Mouse (Mus musculus) spleen, embryonic (tissue): ENCODE measurements at regions not wholly inside any gene's neighbourhood (a gene's known extent, or its start where the extent isn't known, plus 50 kb on each side); places are given as distances from the start of the nearest gene placed in this dataset.

Experiments used
- CTCF ChIA-PET: fragments of 350-600 bp; sonication (Branson Sonifier 250); formaldehyde crosslinking; loops from one replicate; lab custom pipeline; 2022; lab: Charles Lee

GRCm38 (mm10) chr1:76081700-76082099, 535.6 kb downstream of the Slc4a3 start:
- CTCF ChIA-PET, result no interaction called here

GRCm38 (mm10) chr1:76083273-76084036, 537.4 kb downstream of the Slc4a3 start:
- CTCF ChIA-PET, result no interaction called here

GRCm38 (mm10) chr1:76091031-76091430, 545.0 kb downstream of the Slc4a3 start:
- CTCF ChIA-PET, result no interaction called here

- CTCF ChIA-PET, result no interaction called here
Observed at GRCm38 (mm10) chr1:76113281-76113680, 567.2 kb downstream of the Slc4a3 start.

- CTCF ChIA-PET, result no interaction called here
Observed at GRCm38 (mm10) chr1:76120840-76121239, 574.8 kb downstream of the Slc4a3 start.

GRCm38 (mm10) chr1:76130353-76130752, 584.3 kb downstream of the Slc4a3 start:
- CTCF ChIA-PET, result no interaction called here

GRCm38 (mm10) chr1:76136810-76137209, 590.7 kb downstream of the Slc4a3 start:
- CTCF ChIA-PET, result no interaction called here

GRCm38 (mm10) chr1:76137701-76138100, 591.6 kb downstream of the Slc4a3 start:
- CTCF ChIA-PET, result no interaction called here

GRCm38 (mm10) chr1:76143516-76143915, 597.5 kb downstream of the Slc4a3 start:
- CTCF ChIA-PET, result no interaction called here

- CTCF ChIA-PET, result no interaction called here
Observed at GRCm38 (mm10) chr1:76148963-76149362, 602.9 kb downstream of the Slc4a3 start.

- CTCF ChIA-PET, result no interaction called here
Observed at GRCm38 (mm10) chr1:76156291-76156690, 610.2 kb downstream of the Slc4a3 start.

GRCm38 (mm10) chr1:76167486-76167885, 621.4 kb downstream of the Slc4a3 start:
- CTCF ChIA-PET, result no interaction called here

GRCm38 (mm10) chr1:76181181-76181580, 635.1 kb downstream of the Slc4a3 start:
- CTCF ChIA-PET, result no interaction called here

- CTCF ChIA-PET, result no interaction called here
Observed at GRCm38 (mm10) chr1:76194844-76195243, 648.8 kb downstream of the Slc4a3 start.

GRCm38 (mm10) chr1:76197651-76198050, 651.6 kb downstream of the Slc4a3 start:
- CTCF ChIA-PET, result no interaction called here

GRCm38 (mm10) chr1:76200906-76201305, 654.8 kb downstream of the Slc4a3 start:
- CTCF ChIA-PET, result no interaction called here

GRCm38 (mm10) chr1:76212486-76212885, 666.4 kb downstream of the Slc4a3 start:
- CTCF ChIA-PET, result no interaction called here

GRCm38 (mm10) chr1:76244721-76245120, 698.7 kb downstream of the Slc4a3 start:
- CTCF ChIA-PET, result no interaction called here

- CTCF ChIA-PET, result no interaction called here
Observed at GRCm38 (mm10) chr1:76246181-76246796, 700.2 kb downstream of the Slc4a3 start.

- CTCF ChIA-PET, result no interaction called here
Observed at GRCm38 (mm10) chr1:76247126-76247525, 701.1 kb downstream of the Slc4a3 start.

GRCm38 (mm10) chr1:76258217-76258616, 712.2 kb downstream of the Slc4a3 start:
- CTCF ChIA-PET, result no interaction called here

- CTCF ChIA-PET, result no interaction called here
Observed at GRCm38 (mm10) chr1:76276148-76276547, 730.1 kb downstream of the Slc4a3 start.

- CTCF ChIA-PET, result no interaction called here
Observed at GRCm38 (mm10) chr1:76276624-76277023, 730.6 kb downstream of the Slc4a3 start.
